Mouse (Mus musculus): ENCODE results near the gene Catip. TPM values are rescaled to one million over a fixed set of nuclear protein-coding genes. Genes with fewer than 3 reads are reported as not detected.
"Not testable (repeated sequence)": the region's sequence is repeated elsewhere in the genome, so short reads cannot be mapped to it uniquely, and the experiment has no call there.

Catip gene
- polyA plus RNA-seq, 1 experiment from 2014 or later = 1.7 TPM

DNA sequence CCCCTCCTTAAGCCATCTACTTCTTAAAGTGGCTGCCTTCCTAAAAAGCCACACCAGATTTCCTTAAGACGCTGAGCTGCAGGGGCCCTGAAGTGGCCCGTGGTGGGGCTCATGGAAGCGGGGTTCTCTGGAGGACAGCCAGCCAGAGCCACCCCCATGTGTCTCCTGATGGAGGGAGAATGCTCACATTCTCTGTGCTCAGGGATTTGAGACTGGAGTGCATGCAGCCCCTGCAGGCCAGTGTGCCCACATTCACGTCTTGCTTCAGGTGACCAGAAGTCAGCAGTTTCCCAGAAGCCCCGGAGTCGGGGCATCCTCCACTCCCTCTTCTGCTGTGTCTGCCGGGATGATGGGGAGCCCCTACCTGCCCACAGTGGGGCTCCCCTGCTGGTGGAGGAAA, 31.1 kb downstream of the Catip start:
- H3K9me3 ChIP-seq (ENCODE audit: control insufficient read depth, low read length) = no peaks in the 10 kb centered on the region
- DNase-seq (ENCODE audit: low spot score) = no peak
- peak overlapping the region; percentile 95 for H3K4me2 ChIP-seq (replicated peaks)
- ATAC-seq (ENCODE audit: low FRiP score) = no peak
- 42% methylated on average over 7 of the region's 7 CpGs for WGBS
- peak overlapping the region; percentile 91 for H3K4me3 ChIP-seq (replicated peaks; ENCODE audit: low read length)
- peaks cover 15% of the 10 kb centered on the region for H3K27me3 ChIP-seq (ENCODE audit: control insufficient read depth, insufficient read depth, low read length)
- H3K9ac ChIP-seq = peak overlapping the region; percentile 81; the same call in 1 of the 2 replicates
- H3K27ac ChIP-seq = no peak overlapping the region
- peaks cover 17% of the 10 kb centered on the region for H3K4me1 ChIP-seq (replicated peaks; ENCODE audit: control insufficient read depth, insufficient read depth, low read length)
- peaks cover 12% of the 10 kb centered on the region; the same call in 1 of the 2 replicates for H3K36me3 ChIP-seq (replicated peaks; ENCODE audit: control insufficient read depth, insufficient read depth)

DNA sequence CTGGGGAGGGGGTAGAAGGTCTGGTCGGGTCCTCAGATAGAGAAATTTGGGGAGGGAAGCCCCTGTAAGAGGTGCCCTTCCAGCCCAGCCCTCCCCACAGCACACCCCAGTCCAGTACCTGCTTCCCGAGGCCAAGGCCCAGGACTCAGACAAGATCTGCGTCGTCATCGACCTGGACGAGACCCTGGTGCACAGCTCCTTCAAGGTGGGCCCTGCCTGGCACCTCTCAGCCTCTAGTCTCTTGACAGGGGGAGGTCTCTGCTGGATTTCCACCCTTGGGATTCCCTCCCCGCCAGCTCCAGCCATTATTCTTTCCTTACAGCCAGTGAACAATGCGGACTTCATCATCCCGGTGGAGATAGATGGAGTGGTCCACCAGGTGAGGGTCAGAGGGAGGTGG, 31.8 kb downstream of the Catip start:
- Histone ChIP-seq H3K36me3 (replicated peaks; ENCODE audit: control insufficient read depth, insufficient read depth) (peaks cover 12% of the 10 kb centered on the region; the same call in 1 of the 2 replicates), H3K27ac (no peak overlapping the region), H3K4me3 (replicated peaks; ENCODE audit: low read length) (no peak overlapping the region), H3K27me3 (ENCODE audit: control insufficient read depth, insufficient read depth, low read length) (peaks cover 15% of the 10 kb centered on the region), H3K9me3 (ENCODE audit: control insufficient read depth, low read length) (no peaks in the 10 kb centered on the region), H3K4me1 (replicated peaks; ENCODE audit: control insufficient read depth, insufficient read depth, low read length) (peaks cover 17% of the 10 kb centered on the region), H3K9ac (no peak overlapping the region), H3K4me2 (replicated peaks) (no peak overlapping the region)
- 85% methylated on average over 9 of the region's 9 CpGs for WGBS
- no peak for DNase-seq (ENCODE audit: low spot score)
- ATAC-seq (ENCODE audit: low FRiP score) = no peak

DNA sequence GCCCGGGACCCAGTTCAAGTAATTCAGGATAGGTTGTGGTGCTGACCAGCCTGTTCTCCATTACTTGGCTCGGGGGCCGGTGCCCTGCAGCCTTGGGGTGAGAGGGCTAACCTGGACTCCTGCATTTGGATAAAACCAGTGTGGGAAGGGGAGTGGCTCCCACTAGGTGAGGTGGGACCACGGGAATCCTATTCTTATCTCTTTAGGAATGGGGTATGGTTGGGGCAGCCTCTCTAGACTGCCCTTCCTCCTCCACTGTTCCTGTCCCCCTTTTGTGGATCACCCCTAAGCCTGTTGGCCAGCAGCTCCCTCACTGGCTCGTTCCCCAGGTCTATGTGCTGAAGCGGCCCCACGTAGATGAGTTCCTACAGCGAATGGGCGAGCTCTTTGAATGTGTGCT, 32.4 kb downstream of the Catip start:
- DNase-seq (ENCODE audit: low spot score) (no peak), ATAC-seq (ENCODE audit: low FRiP score) (no peak)
- H3K27ac ChIP-seq = no peak overlapping the region
- H3K36me3 ChIP-seq (replicated peaks; ENCODE audit: control insufficient read depth, insufficient read depth) = peaks cover 12% of the 10 kb centered on the region; the same call in 1 of the 2 replicates
- 94% methylated on average over 9 of the region's 9 CpGs for WGBS
- H3K4me1 ChIP-seq (replicated peaks; ENCODE audit: control insufficient read depth, insufficient read depth, low read length) = peaks cover 17% of the 10 kb centered on the region
- no peak overlapping the region for H3K4me2 ChIP-seq (replicated peaks)
- peaks cover 13% of the 10 kb centered on the region for H3K27me3 ChIP-seq (ENCODE audit: control insufficient read depth, insufficient read depth, low read length)
- H3K4me3 ChIP-seq (replicated peaks; ENCODE audit: low read length) = no peak overlapping the region
- no peaks in the 10 kb centered on the region for H3K9me3 ChIP-seq (ENCODE audit: control insufficient read depth, low read length)
- no peak overlapping the region for H3K9ac ChIP-seq

DNA sequence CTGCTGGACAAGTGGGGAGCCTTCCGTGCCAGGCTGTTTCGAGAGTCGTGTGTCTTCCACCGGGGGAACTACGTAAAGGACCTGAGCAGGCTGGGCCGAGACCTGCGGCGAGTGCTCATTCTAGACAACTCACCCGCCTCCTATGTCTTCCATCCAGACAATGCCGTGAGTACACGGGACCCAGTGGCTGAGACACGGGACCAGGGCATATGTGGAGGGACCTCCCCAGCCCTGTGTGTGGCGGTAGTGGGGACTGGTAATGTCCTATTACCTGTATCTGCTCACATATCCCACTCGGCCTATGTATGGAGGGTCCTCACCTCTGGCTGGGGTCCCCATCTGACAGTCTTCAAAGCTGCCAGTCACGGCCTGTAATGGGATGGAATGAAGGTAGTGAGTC, 33.0 kb downstream of the Catip start:
- no peak for DNase-seq (ENCODE audit: low spot score)
- WGBS = 93% methylated on average over 15 of the region's 15 CpGs
- no peaks in the 10 kb centered on the region for H3K9me3 ChIP-seq (ENCODE audit: control insufficient read depth, low read length)
- no peak overlapping the region for H3K4me2 ChIP-seq (replicated peaks)
- H3K4me1 ChIP-seq (replicated peaks; ENCODE audit: control insufficient read depth, insufficient read depth, low read length) = peaks cover 17% of the 10 kb centered on the region
- H3K9ac ChIP-seq = no peak overlapping the region
- no peak for ATAC-seq (ENCODE audit: low FRiP score)
- no peak overlapping the region for H3K4me3 ChIP-seq (replicated peaks; ENCODE audit: low read length)
- H3K27ac ChIP-seq = no peak overlapping the region
- H3K36me3 ChIP-seq (replicated peaks; ENCODE audit: control insufficient read depth, insufficient read depth) = peaks cover 12% of the 10 kb centered on the region; the same call in 1 of the 2 replicates
- peaks cover 8% of the 10 kb centered on the region for H3K27me3 ChIP-seq (ENCODE audit: control insufficient read depth, insufficient read depth, low read length)

DNA sequence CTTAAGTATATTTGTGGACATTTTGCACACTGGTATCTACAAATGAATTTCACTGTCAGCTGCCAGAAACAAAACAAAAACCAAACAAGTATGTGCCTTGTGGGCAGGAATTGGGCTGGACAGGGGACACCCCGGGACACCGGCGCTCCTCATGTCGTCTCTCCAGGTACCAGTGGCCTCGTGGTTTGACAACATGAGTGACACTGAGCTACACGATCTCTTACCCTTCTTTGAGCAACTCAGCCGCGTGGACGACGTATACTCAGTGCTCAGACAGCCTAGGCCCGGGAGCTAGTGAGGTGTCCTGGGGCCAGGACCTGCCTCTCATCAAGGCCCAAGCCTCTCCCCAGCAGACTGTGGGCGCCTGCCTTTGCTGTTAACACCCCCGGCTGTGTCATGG, 33.4 kb downstream of the Catip start:
- 83% methylated on average over 12 of the region's 13 CpGs for WGBS
- Histone ChIP-seq H3K27ac (no peak overlapping the region), H3K4me1 (replicated peaks; ENCODE audit: control insufficient read depth, insufficient read depth, low read length) (peaks cover 17% of the 10 kb centered on the region), H3K9ac (no peak overlapping the region), H3K9me3 (ENCODE audit: control insufficient read depth, low read length) (no peaks in the 10 kb centered on the region), H3K36me3 (replicated peaks; ENCODE audit: control insufficient read depth, insufficient read depth) (peaks cover 12% of the 10 kb centered on the region; the same call in 1 of the 2 replicates), H3K4me3 (replicated peaks; ENCODE audit: low read length) (no peak overlapping the region), H3K4me2 (replicated peaks) (no peak overlapping the region), H3K27me3 (ENCODE audit: control insufficient read depth, insufficient read depth, low read length) (peaks cover 6% of the 10 kb centered on the region)
- DNase-seq (ENCODE audit: low spot score) (no peak), ATAC-seq (ENCODE audit: low FRiP score) (no peak)

DNA sequence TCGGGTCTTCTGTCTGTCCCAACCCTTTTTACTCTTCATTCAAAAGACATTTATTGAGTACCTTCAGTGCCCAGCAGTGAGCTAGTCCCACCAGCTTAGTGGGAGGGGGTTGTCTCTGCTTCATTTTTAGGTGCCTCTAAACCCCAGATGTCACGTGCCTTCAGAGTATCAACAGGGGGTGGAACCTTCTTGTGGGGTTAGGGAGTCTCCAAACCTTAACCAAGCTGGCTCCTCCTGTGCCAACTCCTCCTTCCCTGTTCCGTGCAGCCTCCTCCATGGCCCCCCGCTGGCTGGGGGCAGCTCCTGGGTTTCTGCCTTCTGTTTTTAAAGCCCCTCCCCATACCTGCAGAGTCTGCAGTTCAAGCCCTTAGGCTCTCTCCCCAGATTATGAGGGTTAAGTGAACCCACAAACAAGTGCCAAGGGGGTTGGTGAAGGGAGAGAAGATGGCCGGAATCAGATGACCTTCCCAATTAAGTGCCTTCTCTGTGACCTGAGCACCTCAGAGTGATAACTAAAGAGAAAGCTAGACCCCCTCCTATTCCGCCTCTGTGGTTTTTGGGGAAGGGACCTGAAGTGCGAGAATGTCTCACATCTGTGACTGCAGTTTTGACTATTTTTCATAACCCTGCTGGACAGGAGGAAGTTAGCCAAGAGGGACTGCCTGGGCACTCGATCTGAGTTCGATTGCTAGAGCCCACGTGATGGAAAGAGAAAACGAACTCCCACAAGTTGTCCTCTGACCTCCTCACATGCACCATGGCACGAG, 34.7 kb downstream of the Catip start:
- Histone ChIP-seq H3K9ac (peak overlapping the region; percentile 60), H3K36me3 (replicated peaks; ENCODE audit: control insufficient read depth, insufficient read depth) (peaks cover 12% of the 10 kb centered on the region; the same call in 1 of the 2 replicates), H3K4me1 (replicated peaks; ENCODE audit: control insufficient read depth, insufficient read depth, low read length) (peaks cover 13% of the 10 kb centered on the region), H3K27ac (0 out of 2 replicates have a peak overlapping the region, but pooled peaks have one; percentile 12), H3K4me3 (replicated peaks; ENCODE audit: low read length) (peak overlapping the region; percentile 42), H3K4me2 (replicated peaks) (peak overlapping the region; percentile 86)
- not testable (repeated sequence) for ATAC-seq (ENCODE audit: low FRiP score); DNase-seq (ENCODE audit: low spot score); H3K27me3 ChIP-seq (ENCODE audit: control insufficient read depth, insufficient read depth, low read length); H3K9me3 ChIP-seq (ENCODE audit: control insufficient read depth, low read length)
- 11% methylated on average over 12 of the region's 12 CpGs for WGBS

DNA sequence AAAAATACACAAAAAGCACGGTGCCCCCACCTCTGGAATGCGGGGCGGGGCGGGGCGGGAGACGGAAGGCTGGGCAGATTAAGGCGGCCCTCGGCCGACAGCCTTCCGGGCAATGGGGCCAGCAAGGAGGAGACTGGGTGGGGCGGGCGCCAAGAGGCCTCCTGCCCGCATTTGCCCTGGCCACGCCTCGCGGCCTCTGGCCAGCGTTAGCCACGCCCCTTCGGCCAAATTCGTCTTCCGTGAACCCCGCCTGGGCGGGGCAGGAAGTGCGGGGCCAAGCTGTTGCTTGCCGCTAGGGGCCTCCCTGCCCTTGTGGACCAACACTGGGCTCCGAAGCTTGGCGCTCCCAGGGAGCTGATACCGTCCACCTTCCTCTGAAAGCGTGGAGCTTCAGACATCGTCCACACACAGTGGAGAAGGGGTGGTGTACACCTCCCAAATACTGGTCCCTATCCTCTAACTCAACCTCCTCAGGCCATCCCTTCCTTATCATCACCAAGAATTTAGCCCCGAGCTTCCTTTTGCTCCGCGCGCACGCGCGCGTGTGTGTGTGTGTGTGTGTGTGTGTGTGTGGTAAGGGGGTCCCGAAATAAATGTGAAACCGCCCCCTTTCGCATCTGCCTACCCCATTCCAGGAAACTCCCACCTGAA, 35.5 kb downstream of the Catip start:
- Histone ChIP-seq H3K36me3 (replicated peaks; ENCODE audit: control insufficient read depth, insufficient read depth) (peaks cover 12% of the 10 kb centered on the region; the same call in 1 of the 2 replicates), H3K4me2 (replicated peaks) (peak overlapping the region; percentile 86), H3K4me1 (replicated peaks; ENCODE audit: control insufficient read depth, insufficient read depth, low read length) (peaks cover 8% of the 10 kb centered on the region), H3K27me3 (ENCODE audit: control insufficient read depth, insufficient read depth, low read length) (no peaks in the 10 kb centered on the region), H3K9me3 (ENCODE audit: control insufficient read depth, low read length) (no peaks in the 10 kb centered on the region), H3K4me3 (replicated peaks; ENCODE audit: low read length) (peak overlapping the region; percentile 42), H3K9ac (peak overlapping the region; percentile 60), H3K27ac (peak overlapping the region; percentile 47; the same call in 1 of the 2 replicates)
- WGBS = under 1% methylated on average over 39 of the region's 41 CpGs
- peak; percentile 90 for ATAC-seq (ENCODE audit: low FRiP score)
- DNase-seq (ENCODE audit: low spot score) = peak; percentile 81

DNA sequence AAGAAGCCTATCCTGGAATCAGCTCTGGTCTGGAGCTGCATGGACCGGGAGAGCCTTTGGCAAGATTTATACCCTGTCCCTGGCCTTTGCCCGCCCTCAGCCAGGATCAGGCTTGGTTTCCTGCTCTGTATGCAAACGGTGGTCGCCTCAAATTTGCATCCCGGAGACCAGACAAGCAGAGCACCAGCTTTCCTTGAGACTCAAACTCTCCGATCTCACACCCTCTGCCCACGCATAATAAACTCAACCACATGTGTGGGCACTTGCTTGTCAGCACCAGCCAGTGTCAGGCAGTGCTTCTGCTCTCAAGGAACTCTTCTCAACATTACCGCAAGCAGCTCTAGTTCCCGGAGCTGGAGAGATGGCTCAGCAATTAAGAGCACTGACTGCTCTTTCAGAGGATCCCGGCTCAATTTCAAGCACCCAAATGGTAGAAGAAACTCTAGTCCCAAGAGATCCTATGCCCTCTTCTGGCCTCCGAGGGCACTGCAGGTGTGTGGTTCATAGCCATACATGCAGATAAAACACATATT, 36.1 kb downstream of the Catip start:
- peak overlapping the region; percentile 42 for H3K4me3 ChIP-seq (replicated peaks; ENCODE audit: low read length)
- H3K4me1 ChIP-seq (replicated peaks; ENCODE audit: control insufficient read depth, insufficient read depth, low read length) = peaks cover 2% of the 10 kb centered on the region; the same call in 1 of the 2 replicates
- 5% methylated on average over 11 of the region's 11 CpGs for WGBS
- peak overlapping the region; percentile 86 for H3K4me2 ChIP-seq (replicated peaks)
- no peaks in the 10 kb centered on the region for H3K27me3 ChIP-seq (ENCODE audit: control insufficient read depth, insufficient read depth, low read length)
- H3K27ac ChIP-seq = no peak overlapping the region
- peak overlapping the region; percentile 60 for H3K9ac ChIP-seq
- DNase-seq (ENCODE audit: low spot score) = peak; percentile 34
- no peaks in the 10 kb centered on the region for H3K9me3 ChIP-seq (ENCODE audit: control insufficient read depth, low read length)
- peaks cover 12% of the 10 kb centered on the region; the same call in 1 of the 2 replicates for H3K36me3 ChIP-seq (replicated peaks; ENCODE audit: control insufficient read depth, insufficient read depth)
- 0 out of 2 replicates have a peak, but pooled peaks have one; percentile 3 for ATAC-seq (ENCODE audit: low FRiP score)

DNA sequence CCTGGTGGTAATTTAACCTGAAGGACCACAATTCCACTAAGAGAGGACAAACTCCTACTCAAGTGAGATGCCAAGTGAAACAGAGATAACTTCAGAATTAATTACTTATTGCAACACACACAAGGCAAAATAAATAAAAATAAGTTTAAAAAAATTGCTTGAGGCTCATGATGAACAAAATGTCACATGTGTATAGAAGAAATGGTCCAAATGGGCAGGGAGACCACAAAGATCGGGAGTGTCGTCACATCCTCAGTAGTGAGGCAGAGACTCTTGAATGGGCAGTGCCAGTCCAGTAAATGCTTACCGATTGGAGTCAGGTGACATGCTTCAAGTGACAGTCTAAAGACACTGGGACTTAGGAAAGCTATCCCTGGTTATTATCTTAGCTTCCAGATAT, 38.6 kb downstream of the Catip start:
- H3K4me1 ChIP-seq (replicated peaks; ENCODE audit: control insufficient read depth, insufficient read depth, low read length) = no peaks in the 10 kb centered on the region
- no peaks in the 10 kb centered on the region for H3K36me3 ChIP-seq (replicated peaks; ENCODE audit: control insufficient read depth, insufficient read depth)
- WGBS = 84% methylated on average over 3 of the region's 3 CpGs
- no peak overlapping the region for H3K4me2 ChIP-seq (replicated peaks)
- ATAC-seq (ENCODE audit: low FRiP score) (no peak), DNase-seq (ENCODE audit: low spot score) (no peak)
- no peaks in the 10 kb centered on the region for H3K27me3 ChIP-seq (ENCODE audit: control insufficient read depth, insufficient read depth, low read length)
- no peak overlapping the region for H3K27ac ChIP-seq
- no peaks in the 10 kb centered on the region for H3K9me3 ChIP-seq (ENCODE audit: control insufficient read depth, low read length)
- H3K9ac ChIP-seq = no peak overlapping the region
- no peak overlapping the region for H3K4me3 ChIP-seq (replicated peaks; ENCODE audit: low read length)
